ENCODE assay signal across 1 mouse cellular context in genomic region chr17:45711525-45711924, GRCm38 (mm10).
A peak's percentile ranks its signal among the peaks of the same experiment; 100 is the strongest.
TF ChIP-seq lines count a peak whose summit lies in the region.

No protein-coding gene starts in this region.

TF ChIP-seq in MEL, 35 proteins besides CTCF, POLR2A, EP300 and RAD21:
- TF ChIP-seq NRF1 (IDR thresholded peaks at IDR 0.05; ENCODE audit: insufficient read depth, low read depth, low read length, poor library complexity, severe bottlenecking) (no peak), POLR2AphosphoS5 (IDR thresholded peaks at IDR 0.05; ENCODE audit: borderline replicate concordance, low read depth, low read length) (no peak), POLR2AphosphoS2 (IDR thresholded peaks at IDR 0.05; ENCODE audit: low read length) (no peak), USF1 (IDR thresholded peaks at IDR 0.05; ENCODE audit: low read depth, low read length) (no peak), JUND (IDR thresholded peaks at IDR 0.05; ENCODE audit: low read depth, low read length) (no peak), ZKSCAN1 (IDR thresholded peaks at IDR 0.05; ENCODE audit: low read depth, low read length) (no peak), SMC3 (IDR thresholded peaks at IDR 0.05; ENCODE audit: low read depth, low read length) (no peak), E2F4 (IDR thresholded peaks at IDR 0.05; ENCODE audit: borderline replicate concordance, low read depth, low read length) (no peak), MYC (IDR thresholded peaks at IDR 0.05; ENCODE audit: low read depth, low read length) (no peak), TBP (IDR thresholded peaks at IDR 0.05; ENCODE audit: low read depth, low read length) (no peak), ETS1 (IDR thresholded peaks at IDR 0.05; ENCODE audit: low read depth, low read length) (0 out of 2 replicates have a peak, but pooled peaks have one; percentile 8), ZC3H11A (IDR thresholded peaks at IDR 0.05; ENCODE audit: low read depth, low read length) (no peak), CHD1 (IDR thresholded peaks at IDR 0.05; ENCODE audit: low read depth, low read length) (no peak), KAT2A (conservative IDR thresholded peaks at IDR 0.05; ENCODE audit: low read depth, low read length) (no peak), ZNF384 (IDR thresholded peaks at IDR 0.05; ENCODE audit: low read depth, low read length) (peak; percentile 87), RCOR1 (IDR thresholded peaks at IDR 0.05; ENCODE audit: low read depth, low read length) (no peak), ZMIZ1 (IDR thresholded peaks at IDR 0.05; ENCODE audit: low read depth, low read length) (no peak), MYB (IDR thresholded peaks at IDR 0.05; ENCODE audit: low read depth, low read length) (no peak), BHLHE40 (IDR thresholded peaks at IDR 0.05; ENCODE audit: borderline replicate concordance, low read depth, low read length) (peak; percentile 76; the same call in 1 of the 2 replicates), MXI1 (IDR thresholded peaks at IDR 0.05; ENCODE audit: low read depth, low read length) (peak; percentile 33; the same call in 1 of the 2 replicates), UBTF (IDR thresholded peaks at IDR 0.05; ENCODE audit: borderline replicate concordance, insufficient read depth, low read depth, low read length) (no peak), GATA1 (IDR thresholded peaks at IDR 0.05; ENCODE audit: low read depth, low read length) (no peak), MAFK (IDR thresholded peaks at IDR 0.05; ENCODE audit: borderline replicate concordance, low read depth, low read length) (no peak)
